Mouse (Mus musculus) left cerebral cortex, adult 2 months (tissue): ENCODE measurements around the gene Bcl11a. TPM values are rescaled to one million over a fixed set of nuclear protein-coding genes. Genes with fewer than 3 reads are reported as not detected.

Experiments
- DNase-seq, 2 experiments: peaks; one replicate each; pipeline ENCODE4 v3.0.0; 2021 to 2022; ENCODE audit warnings: low spot score in 2 of 2, mixed read lengths in 1 of 2; ENCODE audit errors: extremely low spot score in 1 of 2
- H3K27ac ChIP-seq: fragments of 200-600 bp; 2 replicates; pipeline ENCODE4 v1.8.1; 2022
- H3K4me3 ChIP-seq: fragments of 200-600 bp; 2 replicates; pipeline ENCODE4 v1.8.1; 2022
- CTCF ChIP-seq: fragments of 200-600 bp; IDR thresholded peaks from 2 replicates; pipeline ENCODE4 v1.8.1; 2022; ENCODE audit warnings: antibody characterized with exemption, mild to moderate bottlenecking, moderate library complexity
- intact Hi-C: fragments of 180-260 bp; cut with DNase I; formaldehyde crosslinking; loops from one replicate; pipeline ENCODE4 v1.15.1; 2025
- total RNA-seq, 2 experiments: library from RNA; stranded (reverse); gene quantifications; 2 replicates each; pipeline ENCODE4 v1.2.3; 2021

The Bcl11a gene
- total RNA-seq, 2 experiments from 2014 or later, result 101 to 103 TPM

DNA sequence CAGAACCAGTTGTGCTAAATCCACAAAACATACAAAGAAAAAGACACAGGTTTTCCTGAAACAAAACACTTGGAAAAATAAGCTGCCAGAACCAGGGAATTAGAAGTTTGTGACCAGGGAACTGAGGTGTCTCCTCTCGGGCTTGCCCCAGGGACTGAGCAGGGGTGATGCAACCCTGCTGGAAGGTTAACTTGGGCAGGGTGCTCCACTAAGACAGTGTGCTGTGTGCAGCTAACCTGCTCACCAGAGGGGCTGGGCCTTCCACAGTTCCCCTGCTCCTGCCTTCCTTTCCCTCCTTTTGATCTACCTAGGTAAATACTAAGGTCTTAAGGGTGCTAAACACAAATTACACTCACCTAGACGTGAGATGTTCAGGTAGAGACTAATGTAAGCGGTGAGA lies 14.8 kb downstream of the Bcl11a start:
- TF ChIP-seq CTCF, result no peak
- H3K4me3 ChIP-seq, result no peak overlapping the region
- intact Hi-C loops, result no loop called here
- DNase-seq, result no peak
- H3K27ac ChIP-seq, result peak overlapping the region; percentile 87

DNA sequence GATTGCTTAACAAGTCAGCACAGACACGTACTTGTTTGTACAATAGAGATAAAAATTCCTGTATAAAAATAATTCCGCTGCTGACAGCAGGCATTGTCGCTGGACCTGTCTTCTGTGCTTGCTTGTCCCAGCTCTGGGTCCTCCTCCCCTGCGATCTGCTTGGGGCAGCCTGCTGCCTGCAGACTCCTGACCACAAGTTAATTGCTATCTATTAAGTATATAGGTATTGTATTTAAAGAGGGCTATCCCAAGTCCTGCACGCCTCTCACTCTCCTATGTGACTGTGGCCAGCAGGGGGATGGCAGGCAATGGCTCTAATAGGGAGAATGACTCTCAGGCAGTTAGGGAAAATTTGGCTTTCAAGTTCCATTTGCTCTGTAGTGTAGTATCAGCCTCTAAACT lies 16.2 kb downstream of the Bcl11a start:
- H3K27ac ChIP-seq, result peak overlapping the region; percentile 87
- no peak for DNase-seq
- TF ChIP-seq CTCF, result peak; percentile 41
- no peak overlapping the region; the same call in 1 of the 2 replicates for H3K4me3 ChIP-seq
- intact Hi-C loops, result no loop called here

DNA sequence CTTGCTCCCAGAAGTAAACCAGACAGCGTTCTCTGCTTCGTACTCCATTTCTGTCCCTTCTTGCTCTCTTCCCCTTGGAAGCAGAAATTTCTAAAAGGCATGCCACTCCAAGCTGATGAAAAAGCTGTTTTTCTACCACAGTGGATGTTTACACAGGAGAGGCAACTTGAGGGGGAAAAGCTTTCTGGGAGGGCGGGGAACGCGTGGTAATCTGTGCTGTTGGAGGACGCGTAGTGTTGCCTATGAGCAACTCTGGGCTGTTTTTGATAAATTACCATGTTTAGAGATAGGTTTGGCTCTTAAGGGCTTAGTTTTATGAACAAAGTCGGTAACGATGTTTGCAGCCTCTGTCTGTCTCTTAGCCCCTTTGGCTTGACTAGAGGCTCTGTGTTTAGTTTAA lies 17.4 kb downstream of the Bcl11a start:
- H3K27ac ChIP-seq, result peak overlapping the region; percentile 87
- H3K4me3 ChIP-seq, result peak overlapping the region; percentile 4; the same call in 1 of the 2 replicates
- intact Hi-C loops, result no loop called here
- DNase-seq, result no peak
- TF ChIP-seq CTCF, result no peak

DNA sequence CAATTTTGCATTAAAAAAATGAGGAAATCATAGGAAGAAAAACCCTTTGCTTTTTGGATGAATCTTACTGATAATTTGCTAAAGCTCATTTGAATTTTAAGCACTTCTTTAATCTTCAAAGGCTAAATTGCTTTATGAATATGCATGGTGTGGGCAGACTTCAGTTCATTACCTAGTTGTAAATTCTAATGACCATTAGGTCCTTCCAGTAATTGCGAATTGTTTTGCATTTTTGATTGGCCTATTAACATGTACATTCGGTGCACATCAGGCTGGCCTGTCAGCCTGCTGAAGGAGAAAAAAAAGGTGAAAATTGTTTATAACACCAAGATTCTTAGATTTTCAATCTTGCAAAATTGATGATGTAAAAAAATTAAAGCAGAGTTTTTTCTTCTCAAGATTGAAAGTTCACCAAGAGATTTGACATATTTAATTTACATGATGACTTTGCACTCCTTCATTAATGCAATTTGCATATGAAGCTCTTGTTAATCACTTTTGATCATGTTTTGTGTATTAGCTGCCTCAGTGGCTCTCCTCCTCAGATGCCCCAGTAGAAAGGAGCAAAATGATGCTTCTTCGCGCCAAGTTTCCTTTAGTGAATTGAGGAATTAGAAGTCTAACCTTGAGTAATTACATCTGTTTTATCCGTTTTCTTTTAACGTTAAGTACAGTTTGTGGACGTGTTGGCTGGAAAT lies 17.9 kb downstream of the Bcl11a start:
- no peak overlapping the region; the same call in 1 of the 2 replicates for H3K4me3 ChIP-seq
- H3K27ac ChIP-seq, result peak overlapping the region; percentile 87
- no peak for DNase-seq
- no peak for TF ChIP-seq CTCF
- intact Hi-C loops, result no loop called here

DNA sequence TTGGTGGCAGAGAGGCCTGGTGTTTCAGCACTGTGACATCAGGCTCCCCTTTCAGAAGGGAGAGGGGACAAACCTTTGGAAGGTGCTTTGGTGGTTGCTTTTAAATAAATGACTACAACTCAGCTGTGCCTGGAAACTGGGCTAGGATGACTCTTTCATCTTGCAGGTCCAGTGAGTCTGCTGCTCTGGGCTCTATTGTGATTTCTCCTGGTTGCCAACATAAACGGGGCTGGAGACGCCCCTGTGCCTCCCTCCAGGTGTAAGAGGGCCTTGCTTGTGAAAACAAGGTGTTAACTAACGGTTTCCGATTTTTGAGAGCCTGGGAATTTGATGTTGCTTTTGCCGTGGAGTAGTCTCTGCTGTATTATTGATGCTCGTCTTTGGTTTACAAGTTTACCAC lies 18.6 kb downstream of the Bcl11a start:
- TF ChIP-seq CTCF, result no peak
- no peak for DNase-seq
- intact Hi-C loops, result no loop called here
- H3K27ac ChIP-seq, result peak overlapping the region; percentile 87
- H3K4me3 ChIP-seq, result no peak overlapping the region; the same call in 1 of the 2 replicates

DNA sequence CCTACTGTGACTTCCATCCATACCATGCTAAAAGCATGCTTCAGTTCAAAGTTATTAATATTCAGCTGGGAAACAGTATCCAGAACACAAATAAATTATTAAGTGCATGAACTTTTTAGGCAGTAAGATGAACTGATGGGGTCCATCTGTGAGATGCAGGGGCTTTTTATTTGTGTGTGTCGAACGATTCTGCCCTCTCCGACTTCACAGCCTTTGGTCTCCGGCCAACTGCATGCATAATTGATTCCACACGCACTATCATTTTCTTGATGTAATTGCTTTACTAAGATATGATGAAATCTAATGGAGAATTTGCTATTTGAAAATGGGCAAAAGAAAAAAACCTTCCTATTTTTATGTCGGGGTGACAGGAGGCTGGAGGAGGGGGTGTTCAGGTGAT lies 19.2 kb downstream of the Bcl11a start:
- peak overlapping the region; percentile 87 for H3K27ac ChIP-seq
- H3K4me3 ChIP-seq, result no peak overlapping the region; the same call in 1 of the 2 replicates
- TF ChIP-seq CTCF, result no peak
- intact Hi-C loops, result no loop called here
- no peak for DNase-seq

DNA sequence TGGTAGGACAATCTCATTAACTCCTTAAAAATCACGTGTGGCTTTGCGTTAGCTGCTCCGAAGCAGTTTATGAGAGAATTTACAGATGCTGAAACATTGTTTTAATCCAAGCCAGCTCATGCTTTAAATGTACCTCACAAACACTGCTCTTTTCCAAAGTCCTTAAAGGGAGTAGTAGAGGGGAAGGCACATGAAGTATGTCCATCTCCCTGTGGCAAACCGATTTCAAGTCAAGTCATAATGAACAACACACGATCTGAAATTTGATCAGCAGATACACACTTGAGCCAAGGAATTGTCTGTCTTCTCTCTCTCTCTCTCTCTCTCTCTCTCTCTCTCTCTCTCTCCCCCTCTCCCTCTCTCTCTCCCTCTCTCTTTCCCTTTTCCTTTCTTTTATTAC lies 20.2 kb downstream of the Bcl11a start:
- intact Hi-C loops, result no loop called here
- Histone ChIP-seq H3K4me3 (no peak overlapping the region), H3K27ac (peak overlapping the region; percentile 76)
- no peak for TF ChIP-seq CTCF
- no peak for DNase-seq

DNA sequence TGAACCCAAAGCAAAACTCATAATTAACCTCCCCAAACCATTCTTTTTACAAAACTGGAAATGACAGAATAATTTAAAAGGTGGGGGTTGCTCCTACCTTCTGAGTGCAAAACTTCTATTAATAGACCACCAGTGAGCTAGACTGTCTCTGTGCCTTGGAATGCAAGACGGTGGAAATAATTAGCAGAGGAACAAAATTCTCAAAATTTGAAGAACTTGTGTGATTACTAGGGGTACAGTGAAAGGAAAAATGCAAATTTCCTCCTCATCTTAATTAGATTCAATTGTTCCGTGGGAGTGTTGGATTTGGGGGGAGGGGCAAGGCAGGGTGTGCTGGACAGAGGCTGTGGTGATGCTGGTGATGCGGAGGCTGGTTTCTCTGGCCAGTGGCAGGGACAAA lies 20.8 kb downstream of the Bcl11a start:
- peak overlapping the region; percentile 60; the same call in 1 of the 2 replicates for H3K27ac ChIP-seq
- no peak for DNase-seq
- no peak overlapping the region for H3K4me3 ChIP-seq
- intact Hi-C loops, result no loop called here
- TF ChIP-seq CTCF, result no peak

DNA sequence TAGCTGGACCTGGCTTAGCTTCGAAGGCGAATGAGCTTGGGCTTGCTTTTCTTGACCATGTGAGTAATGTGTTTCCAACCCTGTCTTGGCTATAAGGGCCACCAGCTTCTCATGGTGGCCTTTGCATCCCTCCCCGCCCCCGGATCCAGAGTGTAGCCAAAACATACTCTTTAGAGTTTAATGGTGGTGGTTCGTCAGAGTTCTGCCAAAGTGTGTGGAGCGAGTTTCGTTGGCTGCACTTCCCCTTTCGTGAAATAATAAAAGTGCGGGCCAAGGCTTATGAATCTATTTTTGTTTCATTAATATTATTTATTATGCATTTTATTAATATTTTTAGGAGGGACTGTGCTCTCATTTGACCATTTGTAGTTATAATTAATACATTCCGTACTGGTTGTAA lies 21.4 kb downstream of the Bcl11a start:
- Histone ChIP-seq H3K4me3 (no peak overlapping the region), H3K27ac (peak overlapping the region; percentile 60)
- TF ChIP-seq CTCF, result no peak
- no peak for DNase-seq
- intact Hi-C loops, result no loop called here

DNA sequence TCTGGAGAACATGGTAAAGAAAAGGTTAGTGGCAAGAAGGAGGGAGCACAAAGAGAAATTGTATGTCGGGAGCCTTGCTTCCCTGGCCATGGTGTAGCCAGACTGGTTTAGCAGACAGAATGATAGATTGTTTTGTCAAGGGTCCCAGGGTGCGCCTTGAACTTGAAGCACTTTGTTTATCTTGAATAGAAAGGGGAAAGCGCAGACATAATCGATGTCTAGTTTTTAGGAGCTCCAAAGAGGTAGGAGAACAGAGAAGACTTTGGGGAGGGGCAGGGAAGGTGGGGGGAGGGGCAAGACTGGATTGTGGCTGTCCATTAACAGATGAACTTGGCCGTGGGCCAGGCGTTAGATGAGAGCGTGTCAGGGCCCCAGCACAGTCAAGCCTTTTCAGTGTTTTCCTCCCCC lies 22.0 kb downstream of the Bcl11a start:
- no peak for DNase-seq
- intact Hi-C loops, result no loop called here
- no peak for TF ChIP-seq CTCF
- H3K27ac ChIP-seq, result peak overlapping the region; percentile 60
- H3K4me3 ChIP-seq, result no peak overlapping the region

DNA sequence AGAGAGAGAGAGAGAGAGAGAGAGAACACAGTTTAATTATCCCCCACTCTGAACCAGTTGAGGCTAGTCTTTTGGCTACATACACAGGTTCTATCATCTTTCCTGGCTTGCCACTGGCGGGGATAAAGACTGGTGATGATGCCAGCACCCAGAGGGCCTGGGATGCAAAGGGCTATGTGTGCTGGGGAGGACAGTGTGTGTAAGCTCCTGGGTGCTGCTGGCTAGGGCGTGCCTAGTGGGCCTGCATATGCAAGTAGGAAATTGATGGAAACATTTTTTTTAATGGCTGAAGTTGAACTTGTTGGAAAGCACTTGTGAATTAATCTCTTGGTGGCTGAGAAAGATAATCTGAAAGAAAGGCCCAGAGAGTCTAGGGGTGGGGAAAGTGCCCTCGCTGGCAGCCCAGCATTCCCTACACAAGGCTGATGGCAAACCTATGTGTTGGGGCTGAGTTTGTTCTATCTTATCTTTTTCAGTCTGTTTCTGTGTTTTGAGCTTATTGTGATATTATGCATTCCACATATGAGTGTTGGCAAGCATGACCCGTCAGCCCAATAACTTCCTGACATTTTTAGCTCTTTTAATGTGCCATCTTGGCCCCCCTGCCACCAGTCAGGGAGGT lies 22.7 kb downstream of the Bcl11a start:
- intact Hi-C loops, result no loop called here
- H3K27ac ChIP-seq, result peak overlapping the region; percentile 9
- no peak for TF ChIP-seq CTCF
- no peak for DNase-seq
- H3K4me3 ChIP-seq, result no peak overlapping the region

DNA sequence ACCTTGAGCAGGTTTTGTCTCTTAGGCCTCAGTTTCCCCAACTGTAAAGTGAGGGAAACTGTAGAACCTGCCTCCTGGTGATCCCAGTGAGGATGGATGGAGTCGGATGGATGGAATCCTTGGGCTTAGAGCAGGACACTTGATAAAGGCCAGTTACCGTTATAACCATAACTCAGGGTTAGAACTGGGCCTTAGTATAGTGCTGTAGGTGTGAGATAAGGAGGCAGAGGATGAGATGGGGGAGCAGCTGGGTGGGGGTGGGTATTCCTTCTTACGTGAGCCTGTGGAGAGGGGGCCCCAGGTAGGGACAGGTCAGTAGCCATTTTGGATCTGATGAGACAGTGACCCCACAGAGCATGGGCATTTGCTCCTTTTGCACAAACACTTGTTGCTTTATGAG lies 23.8 kb downstream of the Bcl11a start:
- H3K4me3 ChIP-seq, result no peak overlapping the region
- no peak for TF ChIP-seq CTCF
- intact Hi-C loops, result no loop called here
- no peak for DNase-seq
- no peak overlapping the region for H3K27ac ChIP-seq

DNA sequence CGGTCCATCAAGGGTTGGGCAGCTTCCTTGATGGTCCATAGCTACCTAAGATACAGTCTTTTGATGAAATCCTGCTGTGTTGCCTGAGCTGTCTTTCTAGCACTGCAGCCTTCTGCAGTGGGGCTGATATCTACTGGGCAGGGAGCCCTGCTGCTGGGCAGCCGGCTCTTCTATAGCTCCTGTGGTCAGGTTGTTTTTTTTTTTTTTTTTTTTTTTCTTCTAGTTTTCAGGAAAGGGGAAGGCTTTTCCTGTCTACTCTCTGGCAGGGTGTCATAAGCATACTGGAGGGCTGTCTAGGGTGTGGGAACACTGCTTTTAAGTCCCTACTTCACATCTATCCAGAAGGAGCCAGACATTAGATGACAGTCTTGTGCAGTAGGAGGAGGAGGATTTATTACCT lies 24.5 kb downstream of the Bcl11a start:
- no peak overlapping the region for H3K4me3 ChIP-seq
- peak overlapping the region; percentile 57 for H3K27ac ChIP-seq
- intact Hi-C loops, result no loop called here
- no peak for TF ChIP-seq CTCF
- no peak for DNase-seq
